Mouse (Mus musculus) MEL (cell line): ENCODE measurements at regions not wholly inside any gene's neighbourhood (a gene's known extent, or its start where the extent isn't known, plus 50 kb on each side); places are given as distances from the start of the nearest gene placed in this dataset.

ENCODE experiments used
- DNase-seq: peaks from one replicate; pipeline ENCODE4 v3.0.0; 2011; ENCODE audit warnings: low read depth, low spot score
- H3K27ac ChIP-seq: 2 replicates; pipeline ENCODE4 v1.5.1; 2012; ENCODE audit warnings: low read depth, mild to moderate bottlenecking, control low read depth, low read length, moderate library complexity; ENCODE audit not compliant: control insufficient read depth
- H3K27me3 ChIP-seq, 2 experiments: fragments of 150-350 bp in 1 of 2; sonication (generic) in 1 of 2; 2 replicates each; pipeline ENCODE4 v1.6.1; 2012; ENCODE audit warnings: low read length in 2 of 2, mild to moderate bottlenecking in 2 of 2, improper control_type of control experiment in 1 of 2, moderate library complexity in 1 of 2; ENCODE audit not compliant: insufficient read depth in 2 of 2, control insufficient read depth in 1 of 2
- H3K36me3 ChIP-seq, 2 experiments: 2 replicates each; pipeline ENCODE4 v1.6.1; 2012 to 2014; ENCODE audit warnings: low read length in 2 of 2, improper control_type of control experiment in 1 of 2, inconsistent platforms in 1 of 2, mild to moderate bottlenecking in 1 of 2; ENCODE audit not compliant: insufficient read depth in 2 of 2, control insufficient read depth in 1 of 2
- H3K4me1 ChIP-seq, 2 experiments: fragments of 150-350 bp in 1 of 2; sonication (generic) in 1 of 2; 2 replicates each; pipeline ENCODE4 v1.6.1; 2012; ENCODE audit warnings: low read length in 2 of 2, improper control_type of control experiment in 1 of 2, mild to moderate bottlenecking in 1 of 2; ENCODE audit not compliant: insufficient read depth in 2 of 2, control insufficient read depth in 1 of 2
- H3K4me3 ChIP-seq, 2 experiments: fragments of 150-350 bp in 1 of 2; sonication (generic) in 1 of 2; 2 replicates each; pipeline ENCODE4 v1.5.1; 2012; ENCODE audit warnings: low read depth in 2 of 2, low read length in 2 of 2, mild to moderate bottlenecking in 2 of 2, moderate library complexity in 2 of 2, control low read depth in 1 of 2, improper control_type of control experiment in 1 of 2; ENCODE audit not compliant: control insufficient read depth in 1 of 2, insufficient read depth in 1 of 2
- H3K79me2 ChIP-seq: 2 replicates; pipeline ENCODE4 v1.6.1; 2012; ENCODE audit warnings: mild to moderate bottlenecking, low read length, moderate library complexity; ENCODE audit not compliant: control insufficient read depth, poor library complexity, insufficient read depth
- H3K9ac ChIP-seq: 2 replicates; pipeline ENCODE4 v1.6.1; 2012; ENCODE audit warnings: low read depth, mild to moderate bottlenecking, control low read depth, low read length, moderate library complexity; ENCODE audit not compliant: control insufficient read depth, poor library complexity, severe bottlenecking
- H3K9me3 ChIP-seq: fragments of 150-350 bp; sonication (generic); replicated peaks from 2 replicates; pipeline ENCODE4 v1.6.1; 2012; ENCODE audit warnings: mild to moderate bottlenecking, low read length, improper control_type of control experiment, moderate library complexity; ENCODE audit not compliant: insufficient read depth
- CHD2 ChIP-seq: IDR thresholded peaks from 2 replicates; pipeline ENCODE4 v1.6.1; 2011; ENCODE audit warnings: low read length, improper control_type of control experiment
- CTCF ChIP-seq, 3 experiments: IDR thresholded peaks in 2 of 3; conservative IDR thresholded peaks in 1 of 3; 2 replicates each; pipeline ENCODE4 v1.5.1; 2011 to 2012; ENCODE audit warnings: low read length in 3 of 3, low read depth in 2 of 3, mild to moderate bottlenecking in 2 of 3, improper control_type of control experiment in 1 of 3, inconsistent platforms in 1 of 3, mixed read lengths in 1 of 3, moderate library complexity in 1 of 3; ENCODE audit not compliant: control insufficient read depth in 1 of 3, insufficient read depth in 1 of 3, poor library complexity in 1 of 3, severe bottlenecking in 1 of 3
- ELF1 ChIP-seq: IDR thresholded peaks from 2 replicates; pipeline ENCODE4 v1.6.1; 2014; ENCODE audit warnings: low read depth, mild to moderate bottlenecking, inconsistent platforms, low read length, improper control_type of control experiment, moderate library complexity
- GABPA ChIP-seq: IDR thresholded peaks from 2 replicates; pipeline ENCODE4 v1.6.1; 2012; ENCODE audit warnings: low read depth, mild to moderate bottlenecking, inconsistent platforms, low read length, improper control_type of control experiment, moderate library complexity
- HCFC1 ChIP-seq: IDR thresholded peaks from 2 replicates; pipeline ENCODE4 v1.6.1; 2012; ENCODE audit warnings: low read depth, mild to moderate bottlenecking, inconsistent platforms, low read length, improper control_type of control experiment, moderate library complexity
- KAT2A ChIP-seq: conservative IDR thresholded peaks from 2 replicates; pipeline ENCODE4 v1.6.1; 2012; ENCODE audit warnings: low read depth, low read length, improper control_type of control experiment, inconsistent platforms
- MAFK ChIP-seq: IDR thresholded peaks from 2 replicates; pipeline ENCODE4 v1.6.1; 2011; ENCODE audit warnings: low read depth, mild to moderate bottlenecking, low read length, improper control_type of control experiment, borderline replicate concordance
- MYC ChIP-seq: IDR thresholded peaks from 2 replicates; pipeline ENCODE4 v1.6.1; 2011; ENCODE audit warnings: low read depth, mild to moderate bottlenecking, low read length, improper control_type of control experiment, moderate library complexity
- POLR2A ChIP-seq, 2 experiments: IDR thresholded peaks; 2 replicates each; pipeline ENCODE4 v1.6.1; 2011 to 2012; ENCODE audit warnings: low read length in 2 of 2, mild to moderate bottlenecking in 2 of 2, control low read depth in 1 of 2, improper control_type of control experiment in 1 of 2, low read depth in 1 of 2, moderate library complexity in 1 of 2; ENCODE audit not compliant: control insufficient read depth in 1 of 2, insufficient read depth in 1 of 2, poor library complexity in 1 of 2
- POLR2AphosphoS2 ChIP-seq: IDR thresholded peaks from 2 replicates; pipeline ENCODE4 v1.6.1; 2011; ENCODE audit warnings: low read length, improper control_type of control experiment
- POLR2AphosphoS5 ChIP-seq: IDR thresholded peaks from 2 replicates; pipeline ENCODE4 v1.6.1; 2012; ENCODE audit warnings: low read depth, borderline replicate concordance, mild to moderate bottlenecking, inconsistent platforms, low read length, moderate library complexity, mixed read lengths
- RCOR1 ChIP-seq: IDR thresholded peaks from 2 replicates; pipeline ENCODE4 v1.6.1; 2012; ENCODE audit warnings: low read depth, mild to moderate bottlenecking, inconsistent platforms, low read length, improper control_type of control experiment
- SIN3A ChIP-seq: IDR thresholded peaks from 2 replicates; pipeline ENCODE4 v1.6.1; 2012; ENCODE audit warnings: low read length, improper control_type of control experiment, inconsistent platforms
- TAL1 ChIP-seq: IDR thresholded peaks from 2 replicates; pipeline ENCODE4 v1.6.1; 2012; ENCODE audit warnings: mild to moderate bottlenecking, inconsistent platforms, low read length, moderate library complexity, mixed read lengths
- TBP ChIP-seq: IDR thresholded peaks from 2 replicates; pipeline ENCODE4 v1.8.0; 2011; ENCODE audit warnings: low read depth, low read length, improper control_type of control experiment
- UBTF ChIP-seq: IDR thresholded peaks from 2 replicates; pipeline ENCODE4 v1.6.1; 2012; ENCODE audit warnings: low read depth, mild to moderate bottlenecking, inconsistent platforms, low read length, improper control_type of control experiment, moderate library complexity, borderline replicate concordance; ENCODE audit not compliant: insufficient read depth
- ZC3H11A ChIP-seq: IDR thresholded peaks from 2 replicates; pipeline ENCODE4 v1.6.1; 2012; ENCODE audit warnings: low read depth, mild to moderate bottlenecking, inconsistent platforms, low read length, improper control_type of control experiment
- ZNF384 ChIP-seq: IDR thresholded peaks from 2 replicates; pipeline ENCODE4 v1.6.1; 2012; ENCODE audit warnings: low read depth, mild to moderate bottlenecking, inconsistent platforms, low read length, improper control_type of control experiment

DNA sequence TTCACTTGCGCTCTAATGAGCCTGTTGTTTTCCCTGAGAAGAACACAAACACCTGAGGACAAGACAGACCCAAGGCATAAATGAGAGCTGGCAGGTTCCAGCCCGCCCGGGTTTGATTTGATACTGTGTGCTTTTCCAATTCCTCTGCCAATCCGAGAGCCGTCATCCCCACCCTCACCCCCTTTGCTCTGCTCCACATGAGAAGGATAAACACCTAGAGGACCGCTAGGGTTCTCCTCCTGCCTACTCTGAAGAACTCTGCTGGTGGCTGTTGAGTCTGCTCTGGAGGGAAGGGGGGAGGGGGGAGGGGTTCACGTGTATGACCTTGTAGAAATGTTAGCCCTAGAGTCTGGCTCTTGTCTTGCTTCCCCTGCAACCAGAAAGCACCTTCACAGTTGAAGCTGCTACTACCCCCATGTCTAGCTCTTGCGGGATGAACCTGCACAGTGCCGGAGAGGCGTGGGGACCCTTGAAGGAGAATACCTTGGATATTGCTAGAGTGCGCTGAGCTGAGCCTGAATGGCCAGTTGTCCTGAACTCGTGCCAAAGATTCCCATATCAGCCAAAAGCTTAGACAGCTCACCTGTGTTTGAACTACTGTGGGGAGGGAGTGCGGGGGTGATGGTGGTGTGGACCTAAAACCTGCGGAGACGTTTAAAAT, 225.0 kb upstream of the Atp5g3 start:
- Histone ChIP-seq H3K9me3 (no peaks in the 10 kb centered on the region), H3K79me2 (no peaks in the 10 kb centered on the region), H3K27me3 (peaks cover 4 to 6% of the 10 kb centered on the region in 2 experiments; a peak in 2 of 4 replicates), H3K4me1 (no peaks in the 10 kb centered on the region), H3K36me3 (no peaks in the 10 kb centered on the region), H3K9ac (no peak overlapping the region), H3K4me3 (no peak overlapping the region), H3K27ac (no peak overlapping the region)
- no peak for DNase-seq
- TF ChIP-seq ZNF384 (no peak), KAT2A (no peak), TBP (no peak), POLR2AphosphoS2 (no peak), CTCF (IDR thresholded peaks at IDR 0.05 in 2 of 3, conservative IDR thresholded peaks at IDR 0.05 in 1 of 3; ENCODE audit: control insufficient read depth in 1 of 3, insufficient read depth in 1 of 3, low read depth in 2 of 3, low read length in 3 of 3, poor library complexity in 1 of 3, severe bottlenecking in 1 of 3) (no peak), RCOR1 (no peak), ZC3H11A (no peak), MYC (no peak), POLR2A (IDR thresholded peaks at IDR 0.05; ENCODE audit: control insufficient read depth in 1 of 2, insufficient read depth in 1 of 2, low read depth in 1 of 2, low read length in 2 of 2, poor library complexity in 1 of 2) (no peak), GABPA (no peak), ELF1 (no peak), CHD2 (no peak), SIN3A (no peak), TAL1 (no peak), HCFC1 (no peak), UBTF (no peak), POLR2AphosphoS5 (no peak)

DNA sequence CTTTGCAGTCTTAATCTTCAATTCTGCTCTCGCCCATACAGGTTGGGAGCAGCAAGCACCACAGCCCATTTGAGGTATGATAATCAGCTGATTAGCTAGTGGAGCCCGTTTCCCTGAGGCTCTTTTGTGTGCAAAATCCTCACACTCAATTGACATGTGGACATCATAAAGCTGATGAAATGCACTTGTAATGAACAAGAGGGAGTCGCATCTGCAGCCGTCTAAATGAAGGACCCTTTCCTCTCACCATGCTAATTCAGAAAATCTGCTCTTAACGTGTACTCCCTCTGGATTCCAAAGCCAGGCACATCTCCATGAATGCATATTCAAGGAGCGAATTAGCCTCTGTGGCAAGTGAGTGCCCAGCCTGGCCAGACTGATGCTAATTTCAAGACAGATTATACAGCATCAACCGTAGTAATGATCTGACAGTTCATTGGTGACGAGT, 219.0 kb upstream of the Atp5g3 start:
- no peak overlapping the region for H3K27ac ChIP-seq
- H3K9me3 ChIP-seq: no peaks in the 10 kb centered on the region
- TF ChIP-seq GABPA: no peak
- TF ChIP-seq MAFK: no peak
- no peak for TF ChIP-seq POLR2AphosphoS5
- TF ChIP-seq POLR2A (IDR thresholded peaks at IDR 0.05; ENCODE audit: control insufficient read depth in 1 of 2, insufficient read depth in 1 of 2, low read depth in 1 of 2, low read length in 2 of 2, poor library complexity in 1 of 2): no peak
- no peak for TF ChIP-seq TAL1
- TF ChIP-seq RCOR1: no peak
- H3K79me2 ChIP-seq: no peaks in the 10 kb centered on the region
- no peaks in the 10 kb centered on the region; a peak in 2 of 4 replicates for H3K27me3 ChIP-seq
- DNase-seq: no peak
- H3K9ac ChIP-seq: no peak overlapping the region
- H3K4me3 ChIP-seq: no peak overlapping the region
- H3K4me1 ChIP-seq: peaks cover 0 to 8% of the 10 kb centered on the region in 2 experiments
- peaks cover 0 to 14% of the 10 kb centered on the region in 2 experiments; a peak in 2 of 4 replicates for H3K36me3 ChIP-seq
